Mouse (Mus musculus): Measurements from ENCODE around the gene Prkcb. TPM values are rescaled to one million over a fixed set of nuclear protein-coding genes. Genes with fewer than 3 reads are reported as not detected.

Prkcb gene
- total and polyA plus RNA-seq, 2 experiments from 2014 or later: 196 to 307 TPM

- H3K4me2 ChIP-seq (ENCODE audit: low read depth, low read length, poor library complexity, severe bottlenecking): no peak overlapping the region
- H3K9ac ChIP-seq (replicated peaks; ENCODE audit: low read length, poor library complexity, severe bottlenecking): no peak overlapping the region
- ATAC-seq (ENCODE audit: low FRiP score): no peak
- no peak for DNase-seq (ENCODE audit: low spot score)
- no peak overlapping the region for H3K27ac ChIP-seq (ENCODE audit: low read depth, low read length)
- H3K9me3 ChIP-seq (ENCODE audit: low read length): no peaks in the 10 kb centered on the region
- H3K4me1 ChIP-seq (ENCODE audit: insufficient read depth, low read length): peaks cover 4% of the 10 kb centered on the region; the same call in 1 of the 2 replicates
- H3K27me3 ChIP-seq (ENCODE audit: insufficient read depth, low read length): no peaks in the 10 kb centered on the region
- H3K4me3 ChIP-seq (ENCODE audit: low read depth, low read length): no peak overlapping the region
- no peak for TF ChIP-seq CTCF (IDR thresholded peaks at IDR 0.05)
- no peaks in the 10 kb centered on the region for H3K36me3 ChIP-seq (ENCODE audit: insufficient read depth, low read length)
Observed at GRCm38 (mm10) chr7:122317485-122317884, 28.9 kb downstream of the Prkcb start.

- Histone ChIP-seq H3K36me3 (ENCODE audit: insufficient read depth, low read length) (no peaks in the 10 kb centered on the region), H3K4me1 (ENCODE audit: insufficient read depth, low read length) (no peaks in the 10 kb centered on the region), H3K9ac (replicated peaks; ENCODE audit: low read length, poor library complexity, severe bottlenecking) (no peak overlapping the region), H3K9me3 (ENCODE audit: low read length) (no peaks in the 10 kb centered on the region), H3K4me3 (ENCODE audit: low read depth, low read length) (no peak overlapping the region), H3K27me3 (ENCODE audit: insufficient read depth, low read length) (no peaks in the 10 kb centered on the region), H3K4me2 (ENCODE audit: low read depth, low read length, poor library complexity, severe bottlenecking) (no peak overlapping the region), H3K27ac (ENCODE audit: low read depth, low read length) (no peak overlapping the region)
- DNase-seq (ENCODE audit: low spot score) (no peak), ATAC-seq (ENCODE audit: low FRiP score) (no peak)
- TF ChIP-seq CTCF (IDR thresholded peaks at IDR 0.05): no peak
- 82% methylated on average over 9 of the region's 9 CpGs for WGBS
Observed at GRCm38 (mm10) chr7:122319566-122319965, 31.0 kb downstream of the Prkcb start.

GRCm38 (mm10) chr7:122320843-122321544 is 32.4 kb downstream of the Prkcb start:
- no peak for DNase-seq (ENCODE audit: low spot score)
- Histone ChIP-seq H3K9ac (replicated peaks; ENCODE audit: low read length, poor library complexity, severe bottlenecking) (no peak overlapping the region), H3K27me3 (ENCODE audit: insufficient read depth, low read length) (no peaks in the 10 kb centered on the region), H3K27ac (ENCODE audit: low read depth, low read length) (no peak overlapping the region), H3K36me3 (ENCODE audit: insufficient read depth, low read length) (no peaks in the 10 kb centered on the region), H3K4me2 (ENCODE audit: low read depth, low read length, poor library complexity, severe bottlenecking) (no peak overlapping the region), H3K4me1 (ENCODE audit: insufficient read depth, low read length) (no peaks in the 10 kb centered on the region), H3K4me3 (ENCODE audit: low read depth, low read length) (no peak overlapping the region), H3K9me3 (ENCODE audit: low read length) (no peaks in the 10 kb centered on the region)
- ATAC-seq (ENCODE audit: low FRiP score): no peak
- WGBS: 83% methylated on average over 7 of the region's 7 CpGs
- TF ChIP-seq CTCF (IDR thresholded peaks at IDR 0.05): peak; percentile 19; the same call in 1 of the 2 replicates

- no peak for ATAC-seq (ENCODE audit: low FRiP score)
- Histone ChIP-seq H3K9me3 (ENCODE audit: low read length) (no peaks in the 10 kb centered on the region), H3K9ac (replicated peaks; ENCODE audit: low read length, poor library complexity, severe bottlenecking) (no peak overlapping the region), H3K36me3 (ENCODE audit: insufficient read depth, low read length) (no peaks in the 10 kb centered on the region), H3K27ac (ENCODE audit: low read depth, low read length) (no peak overlapping the region), H3K4me3 (ENCODE audit: low read depth, low read length) (no peak overlapping the region), H3K27me3 (ENCODE audit: insufficient read depth, low read length) (no peaks in the 10 kb centered on the region), H3K4me1 (ENCODE audit: insufficient read depth, low read length) (no peaks in the 10 kb centered on the region), H3K4me2 (ENCODE audit: low read depth, low read length, poor library complexity, severe bottlenecking) (no peak overlapping the region)
- 71% methylated on average over 8 of the region's 8 CpGs for WGBS
- TF ChIP-seq CTCF (IDR thresholded peaks at IDR 0.05): no peak
- DNase-seq (ENCODE audit: low spot score): no peak
Observed at GRCm38 (mm10) chr7:122322038-122322690, 33.6 kb downstream of the Prkcb start.

- H3K27me3 ChIP-seq (ENCODE audit: insufficient read depth, low read length): no peaks in the 10 kb centered on the region
- no peaks in the 10 kb centered on the region for H3K9me3 ChIP-seq (ENCODE audit: low read length)
- ATAC-seq (ENCODE audit: low FRiP score) (no peak), DNase-seq (ENCODE audit: low spot score) (no peak)
- WGBS: 88% methylated on average over 3 of the region's 3 CpGs
- H3K27ac ChIP-seq (ENCODE audit: low read depth, low read length): no peak overlapping the region
- H3K4me3 ChIP-seq (ENCODE audit: low read depth, low read length): no peak overlapping the region
- H3K9ac ChIP-seq (replicated peaks; ENCODE audit: low read length, poor library complexity, severe bottlenecking): no peak overlapping the region
- H3K36me3 ChIP-seq (ENCODE audit: insufficient read depth, low read length): no peaks in the 10 kb centered on the region
- H3K4me1 ChIP-seq (ENCODE audit: insufficient read depth, low read length): peaks cover 2% of the 10 kb centered on the region; the same call in 1 of the 2 replicates
- no peak for TF ChIP-seq CTCF (IDR thresholded peaks at IDR 0.05)
- H3K4me2 ChIP-seq (ENCODE audit: low read depth, low read length, poor library complexity, severe bottlenecking): no peak overlapping the region
Observed at GRCm38 (mm10) chr7:122327942-122328341, 39.4 kb downstream of the Prkcb start.

- Histone ChIP-seq H3K9me3 (ENCODE audit: low read length) (no peaks in the 10 kb centered on the region), H3K27ac (ENCODE audit: low read depth, low read length) (no peak overlapping the region), H3K4me2 (ENCODE audit: low read depth, low read length, poor library complexity, severe bottlenecking) (no peak overlapping the region), H3K4me3 (ENCODE audit: low read depth, low read length) (no peak overlapping the region), H3K9ac (replicated peaks; ENCODE audit: low read length, poor library complexity, severe bottlenecking) (no peak overlapping the region), H3K4me1 (ENCODE audit: insufficient read depth, low read length) (peaks cover 2% of the 10 kb centered on the region; the same call in 1 of the 2 replicates), H3K36me3 (ENCODE audit: insufficient read depth, low read length) (no peaks in the 10 kb centered on the region), H3K27me3 (ENCODE audit: insufficient read depth, low read length) (no peaks in the 10 kb centered on the region)
- DNase-seq (ENCODE audit: low spot score): no peak
- no peak for TF ChIP-seq CTCF (IDR thresholded peaks at IDR 0.05)
- no peak for ATAC-seq (ENCODE audit: low FRiP score)
- WGBS: 85% methylated on average over 5 of the region's 5 CpGs
Observed at GRCm38 (mm10) chr7:122328466-122328865, 39.9 kb downstream of the Prkcb start.

All from midbrain, postnatal 0 days (tissue).